Mouse (Mus musculus) hindbrain, embryonic 10.5 days (tissue): ENCODE measurements at regions not wholly inside any gene's neighbourhood (a gene's known extent, or its start where the extent isn't known, plus 50 kb on each side); places are given as distances from the start of the nearest gene placed in this dataset.

ENCODE experiments used
- DNase-seq: peaks from one replicate; pipeline ENCODE4 v3.0.0-alpha.2; 2017; ENCODE audit warnings: low spot score
- H3K27ac ChIP-seq: fragments of 300-500 bp; sonication (generic); 2 replicates; pipeline ENCODE4 v1.5.1; 2016; ENCODE audit warnings: mild to moderate bottlenecking, moderate library complexity
- H3K27me3 ChIP-seq: fragments of 300-500 bp; sonication (generic); 2 replicates; pipeline ENCODE4 v1.6.1; 2016; ENCODE audit warnings: mild to moderate bottlenecking; ENCODE audit not compliant: poor library complexity, insufficient read depth, severe bottlenecking
- H3K36me3 ChIP-seq: fragments of 300-500 bp; sonication (generic); 2 replicates; pipeline ENCODE4 v1.6.1; 2016; ENCODE audit warnings: mild to moderate bottlenecking, moderate library complexity
- H3K4me1 ChIP-seq: fragments of 300-500 bp; sonication (generic); replicated peaks from 2 replicates; pipeline ENCODE4 v1.6.1; 2016; ENCODE audit warnings: mild to moderate bottlenecking
- H3K4me3 ChIP-seq: fragments of 300-500 bp; sonication (generic); 2 replicates; pipeline ENCODE4 v1.5.1; 2016; ENCODE audit warnings: mild to moderate bottlenecking, moderate library complexity
- H3K9me3 ChIP-seq: fragments of 300-500 bp; sonication (generic); 2 replicates; pipeline ENCODE4 v1.6.1; 2016; ENCODE audit warnings: mild to moderate bottlenecking, moderate library complexity
- WGBS: fragments of 180-500 bp; shearing (Covaris S2); methylation state at CpG from one replicate; pipeline ENCODE4 v1.1.7; 2016; 5-methylcytosine and 5-hydroxymethylcytosine counted together

DNA sequence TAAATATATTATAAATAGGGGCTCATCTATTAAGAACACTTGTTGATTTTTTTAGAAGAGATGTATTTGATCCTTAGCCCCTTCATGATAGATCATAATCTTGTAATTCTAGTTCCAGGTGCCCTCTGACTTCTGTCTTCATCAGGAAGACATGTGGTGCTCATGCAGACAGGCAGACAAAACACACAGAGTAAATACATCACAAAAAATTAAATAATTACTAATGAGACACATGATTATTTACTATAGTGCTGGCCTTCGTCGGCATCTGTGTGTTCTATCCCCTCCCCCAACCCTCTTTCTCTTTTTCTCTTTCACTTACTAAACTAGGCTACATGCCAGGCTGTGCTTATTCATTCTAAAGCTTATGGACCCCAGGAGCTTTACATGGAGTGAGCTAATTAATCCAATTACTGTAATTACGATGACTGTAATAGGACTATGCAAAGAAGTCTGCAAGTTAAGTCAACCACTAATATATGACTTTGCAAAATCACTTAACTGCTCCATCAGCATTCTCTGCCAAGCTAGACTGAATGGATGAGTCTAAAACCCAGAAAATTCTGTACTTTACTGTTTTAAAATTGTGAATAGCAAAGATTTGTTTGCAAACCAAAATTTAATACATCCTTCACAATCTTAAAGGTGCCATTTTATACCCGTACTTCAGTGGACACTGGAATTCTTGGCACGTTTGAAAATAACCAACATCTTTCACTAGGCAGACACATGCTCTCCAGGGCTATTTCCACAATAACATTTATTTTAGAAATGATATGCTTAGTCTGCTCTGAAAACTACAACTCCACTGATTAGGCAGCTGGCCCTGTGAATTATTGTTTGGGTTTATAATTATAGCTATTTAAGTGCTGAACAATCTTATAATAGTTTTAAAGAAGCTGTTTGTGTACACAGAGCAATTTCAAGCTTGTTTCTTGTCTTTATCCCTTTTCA lies 659.9 kb downstream of the Slc22a22 start:
- 66% methylated on average over 5 of the region's 5 CpGs for WGBS
- H3K4me1 ChIP-seq = no peaks in the 10 kb centered on the region; the same call in 1 of the 2 replicates
- H3K4me3 ChIP-seq = no peak overlapping the region
- no peak overlapping the region for H3K27ac ChIP-seq
- H3K36me3 ChIP-seq = no peaks in the 10 kb centered on the region
- no peaks in the 10 kb centered on the region for H3K9me3 ChIP-seq
- no peaks in the 10 kb centered on the region for H3K27me3 ChIP-seq
- no peak for DNase-seq

DNA sequence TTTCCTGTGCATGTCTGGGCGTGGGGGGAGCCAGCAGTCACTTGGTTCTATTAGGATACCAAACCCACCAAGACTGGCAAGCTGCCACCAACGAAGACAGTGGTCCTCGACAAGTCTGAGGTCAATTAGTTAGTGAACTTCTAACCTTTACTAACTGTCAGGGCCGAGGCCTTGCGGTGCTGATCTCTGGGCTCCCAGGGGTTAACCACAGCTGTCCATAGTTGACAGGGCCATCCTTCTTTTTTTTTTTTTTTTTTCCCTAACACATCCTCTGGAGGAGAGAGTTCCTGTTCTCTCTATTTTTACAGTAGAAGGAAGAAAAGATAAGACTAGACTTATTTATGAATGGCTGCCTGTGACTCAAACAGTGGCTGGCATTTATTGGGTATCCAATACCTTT lies 663.5 kb downstream of the Slc22a22 start:
- no peak for DNase-seq
- WGBS = 48% methylated on average over 5 of the region's 5 CpGs
- Histone ChIP-seq H3K4me3 (no peak overlapping the region), H3K9me3 (no peaks in the 10 kb centered on the region), H3K27me3 (no peaks in the 10 kb centered on the region), H3K36me3 (no peaks in the 10 kb centered on the region), H3K27ac (no peak overlapping the region), H3K4me1 (no peaks in the 10 kb centered on the region; the same call in 1 of the 2 replicates)

DNA sequence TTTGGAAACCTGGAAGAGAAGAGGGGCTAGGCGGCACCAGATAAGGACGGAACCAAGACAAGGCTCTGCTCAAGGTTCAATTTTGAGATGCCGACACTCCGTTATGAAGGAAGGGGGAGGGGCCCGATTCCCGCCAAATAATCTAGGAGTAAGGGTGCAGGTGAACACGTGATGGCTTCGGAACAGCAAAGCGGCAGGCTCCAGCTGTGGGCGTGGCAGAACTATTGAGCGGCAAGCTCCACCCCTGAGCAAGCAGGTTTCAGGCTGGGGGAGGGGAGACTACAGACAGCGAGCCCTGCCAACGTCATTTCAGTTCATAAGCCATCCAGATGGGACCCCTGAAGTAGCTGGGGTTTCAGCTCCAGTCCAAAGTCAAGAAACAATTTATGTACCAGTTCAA lies 667.3 kb downstream of the Slc22a22 start:
- Histone ChIP-seq H3K36me3 (no peaks in the 10 kb centered on the region), H3K27me3 (no peaks in the 10 kb centered on the region), H3K27ac (no peak overlapping the region), H3K4me1 (no peaks in the 10 kb centered on the region; the same call in 1 of the 2 replicates), H3K9me3 (no peaks in the 10 kb centered on the region), H3K4me3 (peak overlapping the region; percentile 24; the same call in 1 of the 2 replicates)
- WGBS = 40% methylated on average over 13 of the region's 13 CpGs
- DNase-seq = peak; percentile 27

DNA sequence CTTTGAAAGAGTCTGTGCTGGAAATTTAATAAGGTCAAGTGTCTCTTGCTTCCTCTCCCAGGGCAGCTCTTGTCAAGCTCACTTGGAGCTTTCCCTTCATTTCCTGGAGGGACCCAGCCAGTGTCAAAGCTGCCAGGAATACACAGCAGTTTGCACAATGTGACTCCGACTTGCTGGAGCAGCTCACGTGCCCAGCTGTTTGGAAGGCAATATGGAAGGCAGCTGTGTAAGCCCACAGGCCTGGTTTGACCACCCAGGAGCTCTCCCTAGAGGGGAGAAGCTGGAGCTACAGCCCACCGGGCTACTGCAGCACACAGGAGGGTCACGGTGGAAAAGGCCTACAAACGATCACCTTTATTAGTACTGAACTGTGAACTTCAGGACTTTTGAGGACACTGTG lies 669.8 kb downstream of the Slc22a22 start:
- DNase-seq = peak; percentile 60
- Histone ChIP-seq H3K4me1 (no peaks in the 10 kb centered on the region; the same call in 1 of the 2 replicates), H3K4me3 (no peak overlapping the region), H3K27me3 (no peaks in the 10 kb centered on the region), H3K27ac (no peak overlapping the region), H3K9me3 (no peaks in the 10 kb centered on the region), H3K36me3 (no peaks in the 10 kb centered on the region)
- WGBS = 52% methylated on average over 5 of the region's 5 CpGs

DNA sequence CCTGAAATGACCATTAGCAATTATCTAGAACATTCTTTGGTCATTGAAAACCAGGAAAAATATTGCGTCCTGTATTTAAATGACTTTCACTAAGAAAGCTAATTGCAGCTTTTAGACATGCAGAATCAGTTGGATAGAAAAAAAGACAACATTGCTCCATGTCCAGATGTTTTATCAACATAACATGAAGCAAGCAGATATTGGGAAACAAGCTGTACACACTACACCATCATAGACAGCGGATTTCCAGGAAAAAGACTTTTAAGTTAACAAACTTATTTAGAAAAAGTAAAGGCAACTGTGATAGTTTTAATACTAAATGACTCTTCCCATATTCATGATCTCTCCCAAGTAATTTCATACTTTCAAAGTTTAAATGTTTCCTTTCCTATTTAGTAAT lies 675.5 kb downstream of the Slc22a22 start:
- Histone ChIP-seq H3K27me3 (no peaks in the 10 kb centered on the region), H3K4me1 (no peaks in the 10 kb centered on the region), H3K36me3 (no peaks in the 10 kb centered on the region), H3K27ac (no peak overlapping the region), H3K9me3 (no peaks in the 10 kb centered on the region), H3K4me3 (no peak overlapping the region)
- DNase-seq = no peak
- 94% methylated on average over 2 of the region's 2 CpGs for WGBS

DNA sequence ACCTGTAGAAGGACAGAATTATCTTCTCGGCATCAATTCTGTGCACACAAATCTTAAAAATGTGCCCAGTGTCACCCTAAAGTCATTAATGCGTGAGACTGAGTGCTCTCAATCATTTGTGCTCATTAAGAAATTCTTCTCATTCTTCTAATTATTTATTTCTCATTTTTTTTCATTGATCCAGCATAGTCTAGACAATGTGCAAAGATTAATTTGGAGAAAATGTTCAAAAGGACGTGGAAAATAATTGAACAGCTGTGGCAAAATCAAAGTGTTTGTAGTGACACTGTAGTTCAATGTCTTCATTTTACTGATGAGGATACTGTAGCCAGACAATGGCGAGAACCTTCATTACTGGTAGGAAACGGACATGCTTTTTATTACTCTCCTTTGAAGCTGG lies 702.0 kb downstream of the Slc22a22 start:
- Histone ChIP-seq H3K36me3 (no peaks in the 10 kb centered on the region), H3K27me3 (no peaks in the 10 kb centered on the region), H3K27ac (no peak overlapping the region), H3K4me1 (0 out of 2 replicates have a peak, but pooled peaks cover 2% of the 10 kb centered on the region), H3K4me3 (no peak overlapping the region), H3K9me3 (no peaks in the 10 kb centered on the region)
- DNase-seq = no peak
- 86% methylated on average over 5 of the region's 5 CpGs for WGBS

DNA sequence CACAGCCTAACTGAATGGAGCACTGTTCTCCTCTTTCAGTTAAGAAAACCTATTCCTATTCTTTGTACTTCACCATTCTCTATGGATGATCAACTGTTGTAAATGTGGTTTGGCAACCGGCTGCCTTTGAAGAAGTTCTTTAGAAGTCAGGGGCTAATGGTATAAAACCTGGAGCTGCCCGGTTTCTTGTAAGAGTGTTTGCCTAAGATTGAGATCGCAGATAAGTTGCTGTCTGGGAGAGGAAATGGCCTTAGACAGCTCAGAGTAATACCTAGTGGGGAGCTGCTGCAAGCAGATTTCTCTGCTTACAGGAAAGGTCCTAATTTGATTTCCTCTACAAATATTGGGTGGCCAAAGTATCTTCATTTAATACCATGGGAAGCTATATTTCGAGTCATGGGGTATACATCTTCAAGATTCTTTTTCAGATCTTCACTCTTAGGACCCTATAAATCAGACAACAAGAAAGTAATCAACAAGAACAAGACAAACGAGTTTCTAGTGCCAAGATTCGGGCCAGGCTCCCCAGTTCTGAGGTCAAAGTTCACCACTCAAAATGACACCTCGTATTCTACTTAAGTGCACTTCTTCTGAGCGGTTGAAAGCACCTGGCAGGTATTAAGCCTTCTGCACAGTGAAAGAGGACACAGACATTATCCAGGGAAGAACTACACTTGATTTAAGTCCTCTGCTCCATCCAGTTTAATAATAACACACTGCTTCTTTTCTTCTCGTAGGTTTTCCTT lies 702.6 kb downstream of the Slc22a22 start:
- no peak overlapping the region for H3K4me3 ChIP-seq
- H3K27ac ChIP-seq = no peak overlapping the region
- H3K9me3 ChIP-seq = no peaks in the 10 kb centered on the region
- no peak for DNase-seq
- H3K4me1 ChIP-seq = 0 out of 2 replicates have a peak, but pooled peaks cover 2% of the 10 kb centered on the region
- no peaks in the 10 kb centered on the region for H3K27me3 ChIP-seq
- WGBS = 68% methylated on average over 9 of the region's 9 CpGs
- H3K36me3 ChIP-seq = no peaks in the 10 kb centered on the region

DNA sequence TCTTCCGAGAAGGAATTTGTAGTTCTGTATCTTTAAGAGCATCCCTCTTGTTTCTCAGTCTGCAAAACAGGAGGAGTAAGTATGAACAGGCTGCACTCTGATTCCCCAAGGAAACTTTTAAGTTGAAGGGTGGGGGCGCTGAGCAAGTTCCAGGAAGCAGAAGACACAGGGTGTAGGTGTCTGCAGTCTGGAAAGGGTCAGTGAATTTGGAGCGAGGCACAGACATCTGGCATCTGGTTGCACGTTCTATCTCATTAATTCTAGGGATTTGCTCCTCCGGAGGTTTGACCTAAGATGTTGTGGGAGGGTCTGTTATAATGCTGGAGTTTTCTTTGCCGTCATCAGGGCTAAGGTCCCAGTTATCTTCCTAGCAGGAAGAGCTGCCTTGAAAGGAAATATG lies 711.1 kb downstream of the Slc22a22 start:
- 60% methylated on average over 6 of the region's 6 CpGs for WGBS
- Histone ChIP-seq H3K27ac (no peak overlapping the region), H3K4me3 (no peak overlapping the region), H3K36me3 (no peaks in the 10 kb centered on the region), H3K27me3 (no peaks in the 10 kb centered on the region), H3K4me1 (peaks cover 11% of the 10 kb centered on the region), H3K9me3 (no peaks in the 10 kb centered on the region)
- no peak for DNase-seq

DNA sequence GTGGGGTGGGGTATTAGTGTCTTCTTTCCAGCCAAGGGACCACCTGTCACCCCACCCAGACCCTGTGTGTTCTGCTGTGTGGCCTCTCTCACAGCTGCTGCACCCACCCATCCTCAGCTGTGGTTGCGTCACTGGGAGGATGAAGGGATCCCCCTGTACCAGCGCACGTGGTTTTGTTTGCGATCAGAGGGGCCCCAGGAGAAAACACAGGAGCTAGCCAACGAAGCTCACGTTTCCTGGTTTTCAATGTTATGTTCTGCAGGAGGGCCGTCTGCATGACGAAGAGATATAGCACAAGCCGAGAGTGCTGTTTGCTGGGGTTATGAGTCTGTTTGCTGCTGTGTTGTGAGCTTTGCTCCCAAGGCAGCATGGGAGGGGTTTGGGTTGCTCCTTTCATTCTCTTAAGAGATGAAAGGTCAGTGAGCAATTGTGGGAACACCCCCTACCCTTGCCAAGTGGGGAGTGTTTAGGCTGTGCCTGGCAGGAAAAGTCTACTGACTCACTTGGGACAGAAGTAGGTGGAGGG lies 712.4 kb downstream of the Slc22a22 start:
- Histone ChIP-seq H3K27me3 (no peaks in the 10 kb centered on the region), H3K27ac (peak overlapping the region; percentile 1; the same call in 1 of the 2 replicates), H3K9me3 (no peaks in the 10 kb centered on the region), H3K4me3 (no peak overlapping the region), H3K4me1 (peaks cover 11% of the 10 kb centered on the region), H3K36me3 (no peaks in the 10 kb centered on the region)
- 30% methylated on average over 9 of the region's 9 CpGs for WGBS
- DNase-seq = no peak

DNA sequence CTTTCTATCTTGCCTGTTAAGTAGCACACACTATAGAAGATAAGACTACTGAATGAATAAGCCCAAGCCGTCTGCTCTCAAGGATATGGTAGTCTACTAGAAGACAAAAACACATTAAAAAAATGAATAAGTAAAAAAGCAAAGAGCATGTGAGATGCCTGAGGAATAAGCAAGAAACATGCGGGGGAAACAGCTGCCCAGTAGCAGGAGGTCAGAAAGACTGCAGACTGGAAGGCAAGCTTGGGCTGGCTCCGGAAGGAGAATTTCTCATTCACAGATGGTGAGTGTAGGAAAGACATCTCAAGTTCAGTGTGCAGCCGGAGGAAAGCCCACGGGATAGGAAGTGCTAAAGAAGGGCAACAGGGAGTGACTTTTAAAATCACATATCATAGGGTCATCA lies 713.4 kb downstream of the Slc22a22 start:
- Histone ChIP-seq H3K27ac (no peak overlapping the region), H3K27me3 (no peaks in the 10 kb centered on the region), H3K9me3 (no peaks in the 10 kb centered on the region), H3K36me3 (no peaks in the 10 kb centered on the region), H3K4me3 (no peak overlapping the region), H3K4me1 (peaks cover 11% of the 10 kb centered on the region)
- no peak for DNase-seq
- WGBS = 65% methylated on average over 5 of the region's 5 CpGs

DNA sequence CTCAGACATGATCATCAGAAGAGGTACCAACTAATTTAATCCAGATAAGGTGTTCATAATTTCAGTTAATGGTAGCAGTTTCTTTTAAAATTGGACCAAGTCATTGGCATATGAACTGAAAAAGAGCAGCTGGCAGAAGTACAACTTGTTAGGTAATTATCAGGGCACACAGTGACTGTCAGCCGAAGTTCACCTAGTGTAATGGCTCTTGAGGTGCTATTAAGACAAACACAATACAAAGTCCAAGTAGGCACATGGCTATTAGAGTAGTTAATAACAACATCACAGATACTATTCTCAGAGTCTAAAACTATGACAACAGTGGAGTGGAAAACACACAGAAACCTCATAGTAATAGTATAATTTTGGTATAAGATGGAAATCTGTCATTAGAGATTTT lies 730.7 kb downstream of the Slc22a22 start:
- 86% methylated on average over 1 of the region's 1 CpGs for WGBS
- Histone ChIP-seq H3K4me1 (peaks cover 11% of the 10 kb centered on the region), H3K36me3 (no peaks in the 10 kb centered on the region), H3K9me3 (no peaks in the 10 kb centered on the region), H3K27ac (no peak overlapping the region), H3K4me3 (no peak overlapping the region), H3K27me3 (no peaks in the 10 kb centered on the region)
- no peak for DNase-seq

DNA sequence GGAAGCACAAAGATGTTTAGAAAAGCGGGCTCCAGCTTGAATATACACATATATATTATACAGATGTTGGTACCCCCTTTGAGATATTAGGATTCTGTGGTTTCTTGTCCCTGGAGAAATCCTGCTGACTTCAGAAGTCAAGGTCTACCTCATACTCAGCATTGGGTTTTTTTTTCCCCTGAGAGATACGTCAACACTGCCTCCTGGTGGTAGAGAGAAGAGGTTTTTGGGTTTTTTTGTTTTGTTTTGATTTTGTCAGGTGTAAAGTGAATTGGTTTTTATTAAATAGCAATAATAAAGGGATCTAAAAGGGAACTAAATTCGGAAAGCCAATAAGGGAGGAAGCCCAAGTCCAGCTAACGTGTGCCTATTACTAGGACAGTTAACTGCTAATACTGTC lies 732.5 kb downstream of the Slc22a22 start:
- peaks cover 11% of the 10 kb centered on the region for H3K4me1 ChIP-seq

More for the DNA sequence above, 732.5 kb downstream of the Slc22a22 start:
- 29% methylated on average over 4 of the region's 4 CpGs for WGBS
- Histone ChIP-seq H3K27me3 (no peaks in the 10 kb centered on the region), H3K9me3 (no peaks in the 10 kb centered on the region), H3K36me3 (no peaks in the 10 kb centered on the region), H3K4me3 (no peak overlapping the region), H3K27ac (no peak overlapping the region)
- no peak for DNase-seq
